Mouse (Mus musculus) midbrain, postnatal 0 days (tissue): ENCODE results near the gene Dnajc19. TPM values are rescaled to one million over a fixed set of nuclear protein-coding genes. Genes with fewer than 3 reads are reported as not detected.
"Not testable (repeated sequence)": the region's sequence is repeated elsewhere in the genome, so short reads cannot be mapped to it uniquely, and the experiment has no call there.

Experiments used
- ATAC-seq: fragments of 200-750 bp; cut with Nextera tagmentation; 2 replicates; pipeline ENCODE4 v1.8.0; 2017; ENCODE audit warnings: moderate number of reproducible peaks, mild to moderate bottlenecking, moderate TSS enrichment, moderate library complexity; ENCODE audit not compliant: low FRiP score
- DNase-seq: peaks from one replicate; pipeline ENCODE4 v3.0.0-alpha.2; 2015; ENCODE audit warnings: low spot score
- H3K27ac ChIP-seq: fragments of 300-500 bp; sonication (generic); 2 replicates; pipeline ENCODE4 v1.5.1; 2014; ENCODE audit warnings: low read depth, mild to moderate bottlenecking, low read length, mixed read lengths
- H3K27me3 ChIP-seq: fragments of 300-500 bp; sonication (generic); 2 replicates; pipeline ENCODE4 v1.6.1; 2014; ENCODE audit warnings: low read length, control low read depth, mixed read lengths; ENCODE audit not compliant: insufficient read depth
- H3K36me3 ChIP-seq: fragments of 300-500 bp; sonication (generic); 2 replicates; pipeline ENCODE4 v1.6.1; 2014; ENCODE audit warnings: low read length, control low read depth, mixed read lengths; ENCODE audit not compliant: insufficient read depth
- H3K4me1 ChIP-seq: fragments of 300-500 bp; sonication (generic); 2 replicates; pipeline ENCODE4 v1.6.1; 2014; ENCODE audit warnings: mild to moderate bottlenecking, control low read depth, antibody characterized with exemption, low read length, mixed read lengths; ENCODE audit not compliant: insufficient read depth
- H3K4me2 ChIP-seq: fragments of 300-500 bp; sonication (generic); 2 replicates; pipeline ENCODE4 v1.6.1; 2014; ENCODE audit warnings: low read depth, mild to moderate bottlenecking, low read length, mixed read lengths; ENCODE audit not compliant: poor library complexity, severe bottlenecking
- H3K4me3 ChIP-seq: fragments of 300-500 bp; sonication (generic); 2 replicates; pipeline ENCODE4 v1.5.1; 2014; ENCODE audit warnings: low read depth, mild to moderate bottlenecking, low read length, moderate library complexity
- H3K9ac ChIP-seq: fragments of 300-500 bp; sonication (generic); replicated peaks from 2 replicates; pipeline ENCODE4 v1.6.1; 2014; ENCODE audit warnings: mild to moderate bottlenecking, low read length, moderate library complexity, mixed read lengths; ENCODE audit not compliant: poor library complexity, severe bottlenecking
- H3K9me3 ChIP-seq: fragments of 300-500 bp; sonication (generic); 2 replicates; pipeline ENCODE4 v1.6.1; 2016; ENCODE audit warnings: low read length, control low read depth
- CTCF ChIP-seq: IDR thresholded peaks from 2 replicates; pipeline ENCODE4 v1.5.1; 2016; ENCODE audit warnings: antibody characterized with exemption, mild to moderate bottlenecking
- WGBS: fragments of 180-500 bp; shearing (Covaris S2); extraction: QIAGEN DNeasy Blood & Tissue Kit; methylation state at CpG from one replicate; pipeline ENCODE4 v1.1.7; 2014; 5-methylcytosine and 5-hydroxymethylcytosine counted together
- polyA plus RNA-seq: library from polyadenylated mRNA; unstranded; fragments of >200 nt; fragmentation: Nextera tagmentation; extraction: Ambion mirVana; gene quantifications from 2 replicates; pipeline ENCODE4 v1.2.1, GENCODE M21; 2015
- total RNA-seq: library from RNA; depleted of rRNA; stranded (reverse); fragments of >200 nt; gene quantifications from 2 replicates; pipeline ENCODE4 v1.2.3, GENCODE M21; 2014

Gene Dnajc19
- total and polyA plus RNA-seq, 2 experiments from 2014 or later = 79.9 to 169 TPM

DNA sequence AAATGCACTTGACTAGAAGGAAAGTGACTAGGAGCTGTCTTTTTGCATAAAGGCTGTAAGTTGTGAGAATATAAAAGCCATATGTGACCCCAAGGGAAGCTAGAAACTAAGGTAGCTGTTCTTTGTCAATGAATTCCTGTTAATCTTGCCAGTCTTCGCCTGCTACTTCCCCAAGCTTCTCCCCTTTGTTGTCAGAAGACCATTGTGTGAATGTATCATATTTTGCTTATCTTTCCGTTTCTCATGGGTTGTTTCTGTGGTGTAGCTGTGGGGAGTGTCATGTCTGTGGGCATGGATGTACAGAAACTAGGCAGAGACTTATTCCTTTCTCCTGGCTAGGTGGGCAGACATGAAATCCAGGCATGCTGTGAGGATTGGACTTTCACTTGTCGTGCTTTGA lies 808 bp upstream of the Dnajc19 start:
- peak overlapping the region; percentile 71 for H3K4me3 ChIP-seq
- DNase-seq (no peak), ATAC-seq (no peak)
- peak overlapping the region; percentile 81 for H3K27ac ChIP-seq
- H3K36me3 ChIP-seq = no peaks in the 10 kb centered on the region
- 81% methylated on average over 3 of the region's 3 CpGs for WGBS
- H3K27me3 ChIP-seq = no peaks in the 10 kb centered on the region
- no peak for TF ChIP-seq CTCF
- H3K4me2 ChIP-seq = peak overlapping the region; percentile 61
- peaks cover 7% of the 10 kb centered on the region; the same call in 1 of the 2 replicates for H3K4me1 ChIP-seq
- peak overlapping the region; percentile 78; the same call in 1 of the 2 replicates for H3K9ac ChIP-seq
- H3K9me3 ChIP-seq = no peaks in the 10 kb centered on the region

DNA sequence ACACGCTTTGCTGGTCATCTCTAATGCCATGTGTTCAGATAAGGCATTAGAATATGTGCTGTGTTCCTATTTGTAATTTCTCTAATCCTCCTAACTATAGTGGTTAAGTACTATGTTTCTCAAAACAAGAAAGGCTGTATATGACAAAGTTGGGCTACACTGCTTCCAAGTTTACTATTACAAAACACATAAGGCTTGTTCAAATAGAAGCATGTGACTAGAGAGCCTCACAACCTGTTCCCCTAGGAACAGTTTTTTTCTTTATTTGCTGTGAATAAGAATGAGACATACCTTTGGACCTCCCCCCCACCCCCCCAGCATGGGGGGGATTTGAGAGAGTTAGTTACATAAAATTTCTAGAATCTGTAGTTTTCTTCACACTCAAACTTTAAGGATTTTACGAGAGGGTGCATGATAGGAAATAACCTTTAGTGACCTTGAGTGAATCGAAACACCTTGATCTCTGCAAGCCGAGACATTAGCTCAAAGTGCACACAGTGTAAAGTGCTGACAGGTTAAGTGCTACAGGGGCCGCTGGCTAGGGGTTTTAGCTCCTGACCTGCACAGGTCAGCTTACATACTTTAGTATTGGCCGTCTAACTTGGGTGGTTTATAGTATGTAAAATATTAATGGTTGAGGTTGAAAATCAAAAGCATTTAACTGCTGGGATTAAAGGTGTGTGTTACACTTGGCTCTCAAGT lies 4.9 kb downstream of the Dnajc19 start:
- DNase-seq = no peak
- Histone ChIP-seq H3K27ac (no peak overlapping the region), H3K36me3 (no peaks in the 10 kb centered on the region; the same call in 1 of the 2 replicates), H3K27me3 (no peaks in the 10 kb centered on the region), H3K4me2 (no peak overlapping the region), H3K4me3 (no peak overlapping the region), H3K9me3 (no peaks in the 10 kb centered on the region), H3K4me1 (peaks cover 2% of the 10 kb centered on the region; the same call in 1 of the 2 replicates), H3K9ac (no peak overlapping the region)
- no peak for TF ChIP-seq CTCF
- WGBS = 92% methylated on average over 6 of the region's 6 CpGs
- no peak for ATAC-seq

DNA sequence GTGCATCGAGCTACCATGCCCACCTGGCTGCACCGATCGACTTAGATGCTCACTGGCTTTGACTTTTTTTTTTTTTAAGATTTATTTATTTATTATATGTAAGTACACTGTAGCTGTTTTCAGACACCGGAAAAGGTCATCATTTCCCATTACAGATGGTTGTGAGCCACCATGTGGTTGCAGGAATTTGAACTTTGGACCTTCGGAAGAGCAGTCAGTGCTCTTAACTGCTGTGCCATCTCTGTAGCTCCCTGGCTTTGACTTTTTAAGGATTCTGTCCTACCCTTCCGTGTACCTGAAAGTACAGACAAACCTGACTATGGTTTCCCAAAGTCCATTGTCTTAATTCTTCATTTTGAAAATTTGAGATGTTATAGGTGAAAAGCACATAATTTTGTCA lies 8.4 kb downstream of the Dnajc19 start:
- no peak overlapping the region for H3K4me2 ChIP-seq
- 93% methylated on average over 6 of the region's 6 CpGs for whole genome bisulfite sequencing
- H3K27me3 ChIP-seq = no peaks in the 10 kb centered on the region
- DNase-seq = no peak
- H3K36me3 ChIP-seq = no peaks in the 10 kb centered on the region; the same call in 1 of the 2 replicates
- H3K4me1 ChIP-seq = no peaks in the 10 kb centered on the region
- TF ChIP-seq CTCF = no peak
- no peaks in the 10 kb centered on the region for H3K9me3 ChIP-seq
- H3K9ac ChIP-seq = no peak overlapping the region
- H3K27ac ChIP-seq = no peak overlapping the region
- no peak for ATAC-seq
- H3K4me3 ChIP-seq = no peak overlapping the region

DNA sequence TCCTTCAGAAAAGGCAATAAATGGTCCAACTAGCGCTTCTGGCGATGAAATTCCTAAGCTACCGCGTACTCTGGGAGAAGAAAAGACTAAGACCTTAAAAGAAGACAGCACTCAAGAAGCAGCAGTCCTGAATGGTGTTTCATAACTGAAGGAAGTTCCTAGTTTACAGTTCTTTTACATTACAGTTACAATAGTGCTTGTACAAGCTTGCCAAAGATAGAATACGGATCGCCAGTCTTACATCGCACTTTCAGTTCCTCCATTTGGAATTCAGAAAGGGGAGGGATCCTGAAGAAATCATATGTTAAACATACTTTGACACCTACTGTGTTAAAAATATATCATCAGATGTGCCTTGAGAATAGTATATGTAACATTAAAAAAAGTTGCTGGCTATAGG lies 12.2 kb downstream of the Dnajc19 start:
- not testable (repeated sequence) for H3K9me3 ChIP-seq, H3K36me3 ChIP-seq, H3K27ac ChIP-seq

DNA sequence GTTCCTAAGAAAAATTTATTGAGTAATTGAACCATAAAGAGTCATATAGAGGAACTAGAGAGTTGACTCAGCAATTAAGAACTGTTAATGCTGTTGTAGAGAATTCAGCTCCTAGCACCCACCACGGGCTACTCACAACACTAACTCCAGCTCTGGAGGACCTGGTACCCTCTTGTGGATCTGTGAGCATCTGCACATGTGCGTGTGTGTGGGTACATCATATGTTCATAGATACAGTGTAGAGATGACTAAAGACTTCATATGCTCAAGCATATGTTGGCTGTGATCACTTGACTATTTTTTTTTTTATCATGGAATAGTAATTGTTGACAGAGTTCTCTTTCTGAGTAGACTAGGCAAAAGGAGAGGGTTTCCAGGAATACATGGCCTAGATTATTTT lies 18.8 kb downstream of the Dnajc19 start:
- 91% methylated on average over 2 of the region's 2 CpGs for WGBS
- ATAC-seq = no peak
- no peaks in the 10 kb centered on the region for H3K27me3 ChIP-seq
- TF ChIP-seq CTCF = peak; percentile 8; the same call in 1 of the 2 replicates
- H3K9me3 ChIP-seq = no peaks in the 10 kb centered on the region
- H3K4me2 ChIP-seq = no peak overlapping the region
- no peaks in the 10 kb centered on the region for H3K4me1 ChIP-seq
- H3K27ac ChIP-seq = no peak overlapping the region
- peaks cover 28% of the 10 kb centered on the region for H3K36me3 ChIP-seq
- no peak for DNase-seq
- H3K9ac ChIP-seq = no peak overlapping the region
- no peak overlapping the region for H3K4me3 ChIP-seq

More for the DNA sequence above, 12.2 kb downstream of the Dnajc19 start:
- not testable (repeated sequence) for DNase-seq, H3K4me1 ChIP-seq, H3K4me2 ChIP-seq, H3K9ac ChIP-seq, H3K27me3 ChIP-seq, ATAC-seq, H3K4me3 ChIP-seq
- WGBS = 92% methylated on average over 7 of the region's 7 CpGs

DNA sequence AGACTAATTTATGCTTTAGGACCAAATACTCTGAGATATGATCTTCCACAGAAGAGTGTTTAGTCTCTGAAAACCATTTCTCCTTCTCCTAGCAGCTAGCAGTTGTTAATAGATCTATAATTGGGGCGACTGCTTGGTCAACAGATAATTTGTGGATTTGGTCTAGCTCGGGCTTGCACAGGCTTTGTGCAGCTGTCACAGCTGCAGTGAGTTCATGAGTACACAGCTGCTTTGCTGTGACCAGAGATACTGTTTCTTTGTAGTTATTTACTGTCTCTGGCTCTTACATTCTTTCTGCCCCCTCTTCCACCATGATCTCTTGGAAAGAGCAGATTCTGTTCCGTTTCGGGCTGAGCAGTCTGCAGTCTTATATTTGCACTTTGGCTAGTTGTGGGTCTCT lies 39.1 kb downstream of the Dnajc19 start:
- Histone ChIP-seq H3K9ac (no peak overlapping the region), H3K4me1 (no peaks in the 10 kb centered on the region), H3K4me2 (no peak overlapping the region), H3K36me3 (no peaks in the 10 kb centered on the region), H3K4me3 (no peak overlapping the region), H3K27me3 (no peaks in the 10 kb centered on the region), H3K27ac (no peak overlapping the region), H3K9me3 (no peaks in the 10 kb centered on the region)
- WGBS = 94% methylated on average over 4 of the region's 4 CpGs
- no peak for DNase-seq
- ATAC-seq = no peak
- TF ChIP-seq CTCF = no peak
